Mouse (Mus musculus): ENCODE data around the gene Aox3. TPM values are rescaled to one million over a fixed set of nuclear protein-coding genes. Genes with fewer than 3 reads are reported as not detected.

The Aox3 gene
- total and polyA plus RNA-seq, 3 experiments, result not detected

DNA sequence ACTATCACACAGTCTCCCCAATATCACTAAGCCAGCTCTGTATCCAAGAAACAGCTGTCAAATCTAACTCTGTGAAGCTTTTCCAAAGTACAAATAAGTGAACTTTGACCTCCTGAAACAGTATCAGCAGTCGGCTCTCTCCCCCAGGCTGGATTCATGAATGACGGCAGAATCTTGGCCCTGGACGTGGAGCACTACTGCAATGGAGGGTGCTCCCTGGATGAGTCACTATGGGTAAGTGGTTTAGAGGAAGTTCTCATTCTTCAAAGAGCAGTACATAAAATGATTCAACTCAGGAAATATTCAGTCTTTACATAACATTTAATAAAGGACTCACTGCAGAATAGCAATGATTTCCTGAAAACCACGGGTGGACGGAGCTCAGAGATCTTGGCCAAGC is 31.6 kb upstream of the Aox3 start:
- H3K27me3 ChIP-seq (ENCODE audit: control insufficient read depth in 1 of 2, insufficient read depth in 2 of 2, low read length in 2 of 2), result peaks cover 0 to 2% of the 10 kb centered on the region in 2 experiments; a peak in 1 of 4 replicates

DNA sequence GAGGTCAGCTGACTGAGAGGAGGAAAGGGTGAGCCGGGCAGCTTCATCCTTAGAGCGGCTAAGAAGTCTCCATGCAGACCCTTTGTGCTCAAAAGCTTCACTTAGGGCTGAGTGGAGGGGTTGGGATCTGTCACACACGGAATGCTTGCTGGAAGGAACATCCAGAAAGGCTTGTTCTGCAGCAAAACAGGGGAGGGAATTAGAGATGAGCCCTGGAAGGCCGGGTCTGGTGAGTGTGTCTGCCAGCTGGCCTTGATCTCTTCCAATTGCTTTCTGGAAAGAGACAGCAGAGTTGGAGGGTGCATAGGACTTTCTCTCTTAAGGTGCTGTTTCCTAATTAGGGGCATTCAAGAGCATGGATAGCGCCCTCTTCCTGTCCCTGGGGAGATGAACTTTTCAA is 23.6 kb upstream of the Aox3 start:
- Histone ChIP-seq H3K4me3 (ENCODE audit: control insufficient read depth in 1 of 2, insufficient read depth in 1 of 2, low read depth in 2 of 2, low read length in 2 of 2) (no peak overlapping the region), H3K27ac (ENCODE audit: control insufficient read depth, low read depth, low read length) (no peak overlapping the region), H3K27me3 (ENCODE audit: control insufficient read depth in 1 of 2, insufficient read depth in 2 of 2, low read length in 2 of 2) (peaks cover 0 to 9% of the 10 kb centered on the region in 2 experiments; a peak in 3 of 4 replicates), H3K79me2 (ENCODE audit: control insufficient read depth, insufficient read depth, low read length, poor library complexity) (no peaks in the 10 kb centered on the region), H3K36me3 (ENCODE audit: control insufficient read depth in 1 of 2, insufficient read depth in 2 of 2, low read length in 2 of 2) (no peaks in the 10 kb centered on the region), H3K4me1 (ENCODE audit: control insufficient read depth in 1 of 2, insufficient read depth in 2 of 2, low read length in 2 of 2) (no peaks in the 10 kb centered on the region), H3K9ac (ENCODE audit: control insufficient read depth, low read depth, low read length, poor library complexity, severe bottlenecking) (no peak overlapping the region), H3K9me3 (replicated peaks; ENCODE audit: insufficient read depth, low read length) (no peaks in the 10 kb centered on the region)
- no peak for DNase-seq (ENCODE audit: low read depth, low spot score)
- TF ChIP-seq EP300 (IDR thresholded peaks at IDR 0.05; ENCODE audit: low read depth in 1 of 2, low read length in 2 of 2) (no peak), NELFE (IDR thresholded peaks at IDR 0.05; ENCODE audit: low read depth, low read length) (no peak), ZC3H11A (IDR thresholded peaks at IDR 0.05; ENCODE audit: low read depth, low read length) (no peak), ZMIZ1 (IDR thresholded peaks at IDR 0.05; ENCODE audit: low read depth, low read length) (no peak), ZNF384 (IDR thresholded peaks at IDR 0.05; ENCODE audit: low read depth, low read length) (no peak), MAX (IDR thresholded peaks at IDR 0.05; ENCODE audit: low read length) (no peak), SMC3 (IDR thresholded peaks at IDR 0.05; ENCODE audit: low read depth, low read length) (no peak), MEF2A (IDR thresholded peaks at IDR 0.05; ENCODE audit: extremely low read depth, insufficient replicate concordance, low read depth, low read length, poor library complexity, severe bottlenecking) (no peak), POLR2A (IDR thresholded peaks at IDR 0.05; ENCODE audit: control insufficient read depth in 1 of 2, insufficient read depth in 1 of 2, low read depth in 1 of 2, low read length in 2 of 2, poor library complexity in 1 of 2) (no peak), RCOR1 (IDR thresholded peaks at IDR 0.05; ENCODE audit: low read depth, low read length) (no peak), RAD21 (IDR thresholded peaks at IDR 0.05; ENCODE audit: low read depth, low read length) (no peak), MAFK (IDR thresholded peaks at IDR 0.05; ENCODE audit: borderline replicate concordance, low read depth, low read length) (no peak), POLR2AphosphoS2 (IDR thresholded peaks at IDR 0.05; ENCODE audit: low read length) (no peak), HCFC1 (IDR thresholded peaks at IDR 0.05; ENCODE audit: low read depth, low read length) (no peak), GABPA (IDR thresholded peaks at IDR 0.05; ENCODE audit: low read depth, low read length) (no peak), MYC (IDR thresholded peaks at IDR 0.05; ENCODE audit: low read depth, low read length) (no peak), USF1 (IDR thresholded peaks at IDR 0.05; ENCODE audit: low read depth, low read length) (no peak), TAL1 (IDR thresholded peaks at IDR 0.05; ENCODE audit: low read length) (no peak), GATA1 (IDR thresholded peaks at IDR 0.05; ENCODE audit: low read depth, low read length) (no peak)

More for the DNA sequence above, 31.6 kb upstream of the Aox3 start:
- no peak overlapping the region for H3K4me3 ChIP-seq (ENCODE audit: control insufficient read depth in 1 of 2, insufficient read depth in 1 of 2, low read depth in 2 of 2, low read length in 2 of 2)
- H3K79me2 ChIP-seq (ENCODE audit: control insufficient read depth, insufficient read depth, low read length, poor library complexity), result no peaks in the 10 kb centered on the region
- H3K9me3 ChIP-seq (replicated peaks; ENCODE audit: insufficient read depth, low read length), result no peaks in the 10 kb centered on the region
- no peak overlapping the region for H3K27ac ChIP-seq (ENCODE audit: control insufficient read depth, low read depth, low read length)
- no peak for DNase-seq (ENCODE audit: low read depth, low spot score)
- H3K36me3 ChIP-seq (ENCODE audit: control insufficient read depth in 1 of 2, insufficient read depth in 2 of 2, low read length in 2 of 2), result no peaks in the 10 kb centered on the region
- no peaks in the 10 kb centered on the region for H3K4me1 ChIP-seq (ENCODE audit: control insufficient read depth in 1 of 2, insufficient read depth in 2 of 2, low read length in 2 of 2)
- H3K9ac ChIP-seq (ENCODE audit: control insufficient read depth, low read depth, low read length, poor library complexity, severe bottlenecking), result no peak overlapping the region
- TF ChIP-seq TAL1 (IDR thresholded peaks at IDR 0.05; ENCODE audit: low read length), result no peak
- no peak for TF ChIP-seq CTCF (IDR thresholded peaks at IDR 0.05 in 2 of 3, conservative IDR thresholded peaks at IDR 0.05 in 1 of 3; ENCODE audit: control insufficient read depth in 1 of 3, insufficient read depth in 1 of 3, low read depth in 2 of 3, low read length in 3 of 3, poor library complexity in 1 of 3, severe bottlenecking in 1 of 3)
- TF ChIP-seq SMC3 (IDR thresholded peaks at IDR 0.05; ENCODE audit: low read depth, low read length), result no peak
- TF ChIP-seq CHD1 (IDR thresholded peaks at IDR 0.05; ENCODE audit: low read depth, low read length), result no peak
- no peak for TF ChIP-seq E2F4 (IDR thresholded peaks at IDR 0.05; ENCODE audit: borderline replicate concordance, low read depth, low read length)
- no peak for TF ChIP-seq CHD2 (IDR thresholded peaks at IDR 0.05; ENCODE audit: low read length)
- no peak for TF ChIP-seq BHLHE40 (IDR thresholded peaks at IDR 0.05; ENCODE audit: borderline replicate concordance, low read depth, low read length)
- no peak for TF ChIP-seq NRF1 (IDR thresholded peaks at IDR 0.05; ENCODE audit: insufficient read depth, low read depth, low read length, poor library complexity, severe bottlenecking)
- no peak for TF ChIP-seq GABPA (IDR thresholded peaks at IDR 0.05; ENCODE audit: low read depth, low read length)
- TF ChIP-seq JUND (IDR thresholded peaks at IDR 0.05; ENCODE audit: low read depth, low read length), result no peak
- no peak for TF ChIP-seq TBP (IDR thresholded peaks at IDR 0.05; ENCODE audit: low read depth, low read length)
- no peak for TF ChIP-seq KAT2A (conservative IDR thresholded peaks at IDR 0.05; ENCODE audit: low read depth, low read length)
- no peak for TF ChIP-seq POLR2AphosphoS5 (IDR thresholded peaks at IDR 0.05; ENCODE audit: borderline replicate concordance, low read depth, low read length)

All from MEL (cell line).